Mouse (Mus musculus) bone marrow macrophage, adult 2 months (primary cell): Measurements from ENCODE around the gene Ddx42. TPM values are rescaled to one million over a fixed set of nuclear protein-coding genes. Genes with fewer than 3 reads are reported as not detected.
"Not testable (repeated sequence)": the region's sequence is repeated elsewhere in the genome, so short reads cannot be mapped to it uniquely, and the experiment has no call there.

ENCODE experiments used
- H3K27ac ChIP-seq: 2 replicates; pipeline ENCODE4 v1.5.1; 2012; ENCODE audit warnings: low read depth, low read length; ENCODE audit not compliant: insufficient read depth
- H3K4me1 ChIP-seq: 2 replicates; pipeline ENCODE4 v1.6.1; 2012; ENCODE audit warnings: low read length; ENCODE audit not compliant: control insufficient read depth, insufficient read depth
- H3K4me3 ChIP-seq: 2 replicates; pipeline ENCODE4 v1.5.1; 2012; ENCODE audit warnings: mild to moderate bottlenecking, low read length, moderate library complexity; ENCODE audit not compliant: insufficient read depth
- CTCF ChIP-seq: IDR thresholded peaks from 2 replicates; pipeline ENCODE4 v1.5.1; 2012; ENCODE audit warnings: low read depth, mild to moderate bottlenecking, low read length, moderate library complexity
- POLR2A ChIP-seq: IDR thresholded peaks from 2 replicates; pipeline ENCODE4 v1.6.1; 2012; ENCODE audit warnings: mild to moderate bottlenecking, low read depth, low read length, borderline replicate concordance
- polyA plus RNA-seq: library from polyadenylated mRNA; stranded (reverse); fragments of >200 nt; gene quantifications from 2 replicates; pipeline ENCODE4 v1.2.4, GENCODE M21; 2012; ENCODE audit not compliant: missing spikeins, insufficient read depth, insufficient read length

The Ddx42 gene
- polyA plus RNA-seq, 1 experiment, result 42.8 TPM

- Histone ChIP-seq H3K4me1 (peaks cover 12% of the 10 kb centered on the region), H3K4me3 (no peak overlapping the region), H3K27ac (no peak overlapping the region)
- no peak for TF ChIP-seq POLR2A
- no peak for TF ChIP-seq CTCF
Measured at GRCm38 (mm10) chr11:106200756-106201155, 16.0 kb upstream of the Ddx42 start.

GRCm38 (mm10) chr11:106201337-106202122 is 15.2 kb upstream of the Ddx42 start:
- H3K4me1 ChIP-seq, result peaks cover 12% of the 10 kb centered on the region

GRCm38 (mm10) chr11:106202123-106202465 is 14.6 kb upstream of the Ddx42 start, which contains the start of gene Strada:
TSS of gene Strada (minus strand) at chr11:106202168.
- TF ChIP-seq POLR2A (no peak), CTCF (no peak)
- Histone ChIP-seq H3K4me3 (no peak within 1 kb of the TSS), H3K27ac (peak within 1 kb of the TSS; percentile 52), H3K4me1 (peaks cover 12% of the 10 kb centered on the region)

More at GRCm38 (mm10) chr11:106201337-106202122, 15.2 kb upstream of the Ddx42 start:
- Histone ChIP-seq H3K27ac (peak overlapping the region; percentile 52; the same call in 1 of the 2 replicates), H3K4me3 (no peak overlapping the region)
- TF ChIP-seq POLR2A, result no peak
- TF ChIP-seq CTCF, result no peak

GRCm38 (mm10) chr11:106212771-106213170 is 4.0 kb upstream of the Ddx42 start:
- Histone ChIP-seq H3K4me3 (no peak overlapping the region), H3K27ac (no peak overlapping the region)
- TF ChIP-seq CTCF, result no peak
- TF ChIP-seq POLR2A, result no peak

GRCm38 (mm10) chr11:106214856-106215255 is 1.9 kb upstream of the Ddx42 start:
- Histone ChIP-seq H3K4me1 (peaks cover 13% of the 10 kb centered on the region), H3K27ac (no peak overlapping the region), H3K4me3 (peak overlapping the region; percentile 77)
- TF ChIP-seq POLR2A, result no peak
- no peak for TF ChIP-seq CTCF

More at GRCm38 (mm10) chr11:106212771-106213170, 4.0 kb upstream of the Ddx42 start:
- peaks cover 7% of the 10 kb centered on the region for H3K4me1 ChIP-seq

GRCm38 (mm10) chr11:106215450-106215859 is 1.3 kb upstream of the Ddx42 start:
- TF ChIP-seq CTCF (no peak), POLR2A (no peak)
- Histone ChIP-seq H3K27ac (peak overlapping the region; percentile 25; the same call in 1 of the 2 replicates), H3K4me3 (peak overlapping the region; percentile 77), H3K4me1 (peaks cover 13% of the 10 kb centered on the region)

GRCm38 (mm10) chr11:106215927-106216729 is 598 bp upstream of the Ddx42 start, which contains the start of gene Ccdc47:
TSS of gene Ccdc47 (minus strand) at chr11:106216344.
- Histone ChIP-seq H3K4me1 (peaks cover 13% of the 10 kb centered on the region), H3K27ac (peak within 1 kb of the TSS; percentile 93), H3K4me3 (peak within 1 kb of the TSS; percentile 93)
- TF ChIP-seq POLR2A, result no peak
- no peak for TF ChIP-seq CTCF

GRCm38 (mm10) chr11:106220603-106221002 is 3.9 kb downstream of the Ddx42 start:
- Histone ChIP-seq H3K27ac (no peak overlapping the region), H3K4me3 (no peak overlapping the region), H3K4me1 (peaks cover 15% of the 10 kb centered on the region)
- TF ChIP-seq POLR2A, result no peak
- no peak for TF ChIP-seq CTCF

GRCm38 (mm10) chr11:106233978-106234377 is 17.3 kb downstream of the Ddx42 start:
- H3K4me1 ChIP-seq, H3K27ac ChIP-seq, H3K4me3 ChIP-seq: not testable (repeated sequence)

- Histone ChIP-seq H3K4me3 (no peak overlapping the region), H3K4me1 (no peaks in the 10 kb centered on the region), H3K27ac (no peak overlapping the region)
- no peak for TF ChIP-seq CTCF
Measured at GRCm38 (mm10) chr11:106246834-106247233, 30.1 kb downstream of the Ddx42 start.
